Mouse (Mus musculus) ES-Bruce4 (cell line): ENCODE results near the gene Rassf2.

ENCODE experiments used
- CTCF ChIP-seq: IDR thresholded peaks from one replicate; pipeline ENCODE4 v1.8.1; 2011; ENCODE audit warnings: low read depth, low read length
- POLR2A ChIP-seq: IDR thresholded peaks from one replicate; pipeline ENCODE4 v1.8.1; 2011; ENCODE audit warnings: low read length; ENCODE audit not compliant: insufficient read depth

DNA sequence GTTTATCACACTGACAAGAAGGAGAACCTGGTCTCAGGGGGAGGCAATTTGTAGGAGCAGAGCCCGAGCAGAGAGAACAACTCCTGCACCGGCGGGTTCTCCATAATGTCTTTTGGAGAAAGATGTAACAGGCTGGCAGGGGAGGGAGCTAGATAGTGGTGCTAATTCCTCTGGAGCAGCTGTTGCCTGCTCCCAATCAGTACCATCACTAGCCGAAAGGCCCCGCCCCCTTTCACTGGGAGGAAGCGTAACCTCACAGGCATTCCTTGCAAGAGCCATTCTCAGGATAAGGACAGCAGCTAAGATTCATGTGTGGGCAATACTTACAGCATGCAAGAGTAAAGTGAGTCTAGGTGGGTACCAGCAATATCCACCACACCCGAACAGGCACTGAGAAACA lies 12.4 kb downstream of the Rassf2 start:
- no peak for TF ChIP-seq CTCF
- TF ChIP-seq POLR2A: no peak
